Mouse (Mus musculus) mouse trophoblast stem cell (cell line): Measurements from ENCODE around the gene Ogn.
"Not testable (repeated sequence)": the region's sequence is repeated elsewhere in the genome, so short reads cannot be mapped to it uniquely, and the experiment has no call there.

Source experiments
- in situ Hi-C, 2 experiments: fragments of 300-500 bp; cut with MseI, MboI; formaldehyde crosslinking; loops; 2 replicates in 1 of 2; 3 replicates in 1 of 2; pipeline ENCODE4 v1.15.1; 2025

The Ogn gene

GRCm38 (mm10) chr13:49607714-49608113, at the start of gene Ogn:
TSS of gene Ogn (plus strand) at chr13:49608046.
- in situ Hi-C loops = no loop called here

GRCm38 (mm10) chr13:49559185-49559584, 48.7 kb upstream of the Ogn start:
- in situ Hi-C loops = no loop called here

- in situ Hi-C loops = no loop called here
Observed at GRCm38 (mm10) chr13:49560886-49561285, 47.0 kb upstream of the Ogn start.

- in situ Hi-C loops = no loop called here
Observed at GRCm38 (mm10) chr13:49564347-49564746, 43.5 kb upstream of the Ogn start.

- in situ Hi-C loops = no loop called here
Observed at GRCm38 (mm10) chr13:49570371-49570770, 37.5 kb upstream of the Ogn start.

GRCm38 (mm10) chr13:49571418-49571817, 36.4 kb upstream of the Ogn start:
- in situ Hi-C loops = no loop called here

GRCm38 (mm10) chr13:49581541-49582530, 26.0 kb upstream of the Ogn start, which contains the start of gene Omd:
TSS of gene Omd (plus strand) at chr13:49582462.
- in situ Hi-C loops = no loop called here

- in situ Hi-C loops = no loop called here
Observed at GRCm38 (mm10) chr13:49583859-49584258, 24.0 kb upstream of the Ogn start.

GRCm38 (mm10) chr13:49584307-49585005, 23.4 kb upstream of the Ogn start:
- in situ Hi-C loops = no loop called here

GRCm38 (mm10) chr13:49586062-49586461, 21.8 kb upstream of the Ogn start:
- in situ Hi-C loops = no loop called here

- in situ Hi-C loops = not testable (repeated sequence)
Observed at GRCm38 (mm10) chr13:49602541-49602940, 5.3 kb upstream of the Ogn start.

- in situ Hi-C loops = no loop called here
Observed at GRCm38 (mm10) chr13:49603603-49604002, 4.2 kb upstream of the Ogn start.

- in situ Hi-C loops = no loop called here
Observed at GRCm38 (mm10) chr13:49608589-49609322, 910 bp downstream of the Ogn start.

- in situ Hi-C loops = no loop called here
Observed at GRCm38 (mm10) chr13:49617021-49617420, 9.2 kb downstream of the Ogn start.

- in situ Hi-C loops = no loop called here
Observed at GRCm38 (mm10) chr13:49618365-49618764, 10.5 kb downstream of the Ogn start.

GRCm38 (mm10) chr13:49623216-49623615, 15.4 kb downstream of the Ogn start:
- in situ Hi-C loops = no loop called here

GRCm38 (mm10) chr13:49628167-49628566, 20.3 kb downstream of the Ogn start:
- in situ Hi-C loops = loop anchor here in 1 of 2 experiments (25.0 kb wide), 1 partner anchor 166 kb away; no protein-coding TSS in a partner anchor

- in situ Hi-C loops = loop anchor here in 1 of 2 experiments (25.0 kb wide), 1 partner anchor 167 kb away; no protein-coding TSS in a partner anchor
Observed at GRCm38 (mm10) chr13:49629076-49629475, 21.2 kb downstream of the Ogn start.

GRCm38 (mm10) chr13:49639965-49640364, 32.1 kb downstream of the Ogn start:
- in situ Hi-C loops = loop anchor here (10.0 to 25.0 kb wide), 2 partner anchors 178 to 185 kb away; no protein-coding TSS in a partner anchor

- in situ Hi-C loops = loop anchor here (10.0 to 25.0 kb wide), 2 partner anchors 180 to 188 kb away; no protein-coding TSS in a partner anchor
Observed at GRCm38 (mm10) chr13:49642650-49643049, 34.8 kb downstream of the Ogn start.

GRCm38 (mm10) chr13:49643669-49644362, 36.0 kb downstream of the Ogn start:
- in situ Hi-C loops = loop anchor here (10.0 to 25.0 kb wide), 2 partner anchors 182 to 189 kb away; no protein-coding TSS in a partner anchor
